Mouse (Mus musculus): ENCODE data around the gene Fam43a.

The Fam43a gene

DNA sequence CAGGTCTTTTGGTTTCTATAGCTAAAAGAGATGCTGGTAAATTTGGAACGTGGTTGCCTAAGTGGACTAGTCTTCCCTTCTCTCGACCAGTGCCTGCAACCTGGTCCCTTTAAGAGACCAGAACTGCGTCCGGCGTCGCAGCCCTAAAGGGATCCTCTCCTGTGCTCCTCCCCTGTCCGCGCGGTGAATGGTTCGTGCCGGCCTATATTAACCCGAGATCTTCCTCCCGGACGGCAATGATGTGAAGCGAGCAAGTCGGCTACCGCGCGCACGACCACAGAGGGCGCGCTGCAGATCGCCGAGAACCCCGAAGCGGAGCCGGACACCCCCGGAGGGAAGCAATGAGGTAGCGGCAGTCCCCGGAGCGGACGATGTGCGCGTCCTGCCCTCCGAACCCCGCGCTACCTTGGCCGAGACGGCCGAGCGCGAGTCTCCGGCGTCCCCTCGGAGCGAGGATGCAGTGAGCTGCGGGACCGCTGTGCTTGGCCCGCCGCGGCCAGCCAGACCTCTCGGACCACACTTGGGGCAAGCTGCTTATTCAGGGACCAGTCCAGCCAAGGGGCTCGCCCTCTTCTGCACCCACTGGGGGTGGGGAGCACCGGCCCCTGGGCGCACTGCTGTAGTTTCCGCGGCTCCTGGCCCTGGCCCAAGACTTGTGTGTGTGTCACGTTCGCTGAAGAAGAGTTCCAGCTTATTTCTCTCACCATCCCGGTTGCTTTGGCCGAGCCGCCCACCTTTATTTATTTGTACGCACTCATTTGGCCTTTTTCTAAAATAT, at the start of gene Fam43a:
TSS of gene Fam43a (plus strand) at position 233 of the 778 bp plus-strand sequence.
- no peak for DNase-seq (ENCODE audit: extremely low spot score, low read depth, low spot score)

DNA sequence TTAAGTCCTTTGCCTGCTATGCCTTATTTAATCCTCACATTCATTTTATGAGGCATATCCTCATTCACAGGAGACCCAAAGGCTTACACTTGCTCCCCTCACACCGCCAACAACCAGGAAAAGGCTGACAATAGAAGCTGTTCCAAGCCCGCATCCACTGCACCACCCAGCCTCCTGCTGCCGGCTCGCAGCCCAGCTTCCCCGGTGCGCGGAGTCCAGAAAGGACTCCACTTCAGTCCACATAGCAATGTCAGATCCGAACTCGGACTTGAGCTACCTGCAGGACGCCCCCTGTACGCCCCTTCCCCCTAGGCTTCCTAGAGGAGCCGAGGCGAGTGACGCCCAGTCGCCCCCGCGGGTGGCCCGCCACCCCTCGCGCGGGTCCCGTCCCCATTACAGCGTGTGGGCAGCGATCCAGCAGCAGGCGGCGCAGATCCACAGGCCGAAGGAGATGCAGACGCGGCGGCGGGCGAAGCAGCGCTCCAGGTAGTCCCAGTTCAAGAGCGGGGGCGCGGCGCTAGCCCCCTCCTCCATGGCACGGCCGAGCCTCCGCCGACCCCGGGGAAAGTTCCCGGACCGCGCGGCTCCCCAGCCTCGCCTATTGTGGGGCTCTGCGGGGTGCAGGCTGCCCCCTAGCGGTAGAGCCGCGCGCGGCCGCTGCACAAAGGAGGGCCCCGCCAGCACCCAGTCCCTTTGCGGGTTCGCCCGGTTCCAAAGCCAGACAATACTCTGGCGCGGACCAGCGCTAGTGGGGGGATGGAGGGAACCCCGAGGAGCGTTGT, 49.4 kb upstream of the Fam43a start:
- peak; percentile 26 for DNase-seq (ENCODE audit: extremely low spot score, low read depth, low spot score)

DNA sequence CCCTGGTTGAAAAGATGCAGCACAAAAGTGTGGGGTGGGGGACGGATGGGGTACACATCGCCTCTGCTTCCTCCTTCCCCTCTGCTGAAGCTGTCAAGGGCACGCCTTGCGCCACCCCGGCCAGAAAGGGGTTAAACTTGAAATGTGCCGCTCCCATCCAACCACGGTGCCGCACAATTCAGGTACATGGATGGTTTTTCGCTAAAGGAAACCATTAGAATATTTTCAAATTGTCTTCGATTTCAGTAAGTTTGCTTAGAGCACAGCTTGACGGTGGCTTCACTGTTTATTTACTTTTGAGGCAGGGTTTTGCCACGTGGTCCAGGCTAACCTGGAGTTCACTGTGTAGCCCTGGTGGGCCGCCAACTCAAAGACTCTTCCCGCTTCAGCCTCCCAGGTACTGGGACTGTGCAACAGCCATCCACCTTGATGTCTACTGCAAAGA, 48.8 kb upstream of the Fam43a start, which contains the start of gene Tmem44:
TSS of gene Tmem44 (minus strand) at position 95 of the 445 bp plus-strand sequence.
- no peak for DNase-seq (ENCODE audit: extremely low spot score, low read depth, low spot score)

DNA sequence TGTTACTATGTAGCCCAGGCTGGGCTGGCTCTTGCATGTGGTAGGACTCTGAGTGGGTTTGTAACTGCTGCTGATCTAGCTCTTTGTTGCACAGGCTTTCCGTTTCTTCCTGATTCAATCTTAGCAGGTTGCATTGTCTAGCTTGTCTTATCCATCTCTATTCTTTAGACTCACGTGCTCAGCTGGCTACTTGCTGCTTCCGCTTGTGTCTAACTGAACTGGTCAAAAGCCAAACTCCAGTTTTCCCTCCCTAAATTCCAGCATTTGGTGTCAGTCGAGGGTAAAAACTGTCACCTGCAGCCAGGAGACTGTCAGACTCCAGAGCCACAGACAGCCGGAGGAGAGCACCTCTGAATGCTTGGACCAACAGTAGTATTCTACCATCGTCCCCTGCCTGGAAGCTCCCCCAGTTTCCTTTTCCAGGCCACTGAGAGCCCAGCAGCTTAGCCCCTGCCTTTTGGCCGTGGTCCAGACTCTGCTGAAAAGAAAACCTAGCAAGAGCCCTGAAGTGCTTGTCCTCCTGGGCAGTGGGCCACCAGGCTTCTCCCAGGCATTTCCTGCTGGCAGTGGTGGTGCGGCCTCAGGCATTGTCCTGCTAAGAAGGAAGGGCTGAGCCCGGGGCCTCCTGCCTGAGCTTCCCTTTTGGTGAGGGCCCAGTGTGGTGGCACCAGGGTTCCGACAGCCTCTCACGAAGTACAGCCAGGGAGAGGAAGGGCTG, 46.7 kb upstream of the Fam43a start:
- no peak for DNase-seq (ENCODE audit: extremely low spot score, low read depth, low spot score)

DNA sequence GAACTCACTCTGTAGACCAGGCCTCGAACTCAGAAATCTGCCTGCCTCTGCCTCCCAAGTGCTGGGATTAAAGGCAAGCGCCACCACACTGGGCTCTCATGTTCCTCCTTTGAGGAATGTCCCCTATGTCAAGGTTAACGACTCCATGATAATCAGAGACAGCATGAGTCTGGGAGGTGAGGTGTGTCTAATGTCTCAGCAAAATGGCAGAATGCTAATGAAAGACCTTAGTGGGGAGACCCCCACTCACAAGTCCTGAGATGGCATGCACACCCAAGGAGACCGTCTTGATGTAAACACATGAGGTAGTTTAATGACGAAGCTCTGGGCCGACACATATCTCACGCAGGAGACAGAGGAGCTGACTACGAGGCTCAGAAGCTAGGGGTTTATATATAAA, 45.4 kb upstream of the Fam43a start:
- no peak for DNase-seq (ENCODE audit: extremely low spot score, low read depth, low spot score)

DNA sequence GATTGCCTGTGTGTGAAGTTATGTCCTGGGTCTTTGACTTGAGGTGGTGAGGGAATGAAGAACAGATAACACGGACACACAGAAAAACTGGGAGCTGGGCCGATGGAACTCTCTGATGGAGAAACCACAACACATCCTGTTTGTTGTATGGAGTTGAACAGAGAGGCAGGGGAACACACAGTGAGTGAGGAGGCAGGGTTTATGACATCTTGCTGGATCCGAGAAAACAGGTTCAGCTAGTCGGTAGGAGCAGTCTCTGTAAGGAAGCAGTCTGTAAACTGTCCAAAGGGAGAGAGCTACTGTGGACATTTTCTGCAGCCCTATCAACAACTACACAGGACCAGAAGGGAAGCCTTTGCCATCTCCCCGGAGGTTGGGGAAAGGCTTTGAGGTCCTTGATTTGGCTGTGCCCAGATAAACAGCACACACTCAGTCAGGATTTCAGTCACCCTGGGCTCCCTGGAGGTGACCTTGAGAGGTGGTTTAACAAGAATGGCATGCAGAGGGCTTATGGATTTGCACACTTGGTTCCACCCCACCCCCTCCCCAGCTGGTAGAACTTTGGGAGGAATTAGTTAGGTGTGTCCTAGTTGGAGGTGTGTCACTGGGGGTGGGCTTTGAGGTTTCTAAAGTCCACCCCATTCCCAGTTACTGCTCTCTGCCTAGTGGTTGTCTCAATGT, 40.1 kb upstream of the Fam43a start:
- DNase-seq (ENCODE audit: extremely low spot score, low read depth, low spot score): no peak

DNA sequence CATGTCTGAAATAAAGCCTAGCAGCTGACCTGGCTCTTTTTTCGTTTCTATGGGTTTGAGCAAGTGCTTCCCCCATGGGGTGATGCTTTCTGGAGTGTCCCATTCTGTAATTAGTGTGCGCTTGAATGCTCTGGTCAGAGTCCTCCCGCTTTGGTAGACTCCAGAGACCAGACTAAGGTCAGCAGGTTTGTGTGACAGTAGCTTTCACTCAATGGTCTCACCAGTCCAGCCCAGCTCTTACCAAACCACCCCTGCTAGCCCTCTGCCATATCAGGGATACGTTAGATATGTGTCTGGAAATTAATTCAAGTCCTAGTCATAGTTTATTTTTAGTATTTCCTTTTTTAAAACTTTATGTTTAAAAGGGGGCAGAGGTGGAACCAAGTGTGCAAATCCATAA, 38.9 kb upstream of the Fam43a start:
- DNase-seq (ENCODE audit: extremely low spot score, low read depth, low spot score): no peak

DNA sequence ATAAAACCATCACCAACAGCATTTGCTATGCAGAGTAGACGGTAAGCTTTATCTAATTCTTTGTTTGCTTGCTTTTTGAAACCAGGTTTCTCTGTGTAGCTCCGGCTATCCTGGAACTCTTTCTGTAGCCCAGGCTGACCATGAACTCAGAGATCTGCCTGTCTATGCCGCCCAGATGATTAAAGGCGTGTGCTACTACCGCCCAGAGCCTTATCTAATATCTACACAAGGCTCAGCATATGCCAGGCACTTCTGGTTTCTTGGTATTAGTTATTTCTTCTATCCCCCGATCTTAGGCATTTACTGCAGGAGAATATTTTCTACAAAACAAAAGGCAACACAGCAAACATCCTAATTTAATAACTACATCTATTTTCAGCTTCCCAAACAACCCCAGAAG, 33.9 kb upstream of the Fam43a start:
- DNase-seq (ENCODE audit: extremely low spot score, low read depth, low spot score): no peak

DNA sequence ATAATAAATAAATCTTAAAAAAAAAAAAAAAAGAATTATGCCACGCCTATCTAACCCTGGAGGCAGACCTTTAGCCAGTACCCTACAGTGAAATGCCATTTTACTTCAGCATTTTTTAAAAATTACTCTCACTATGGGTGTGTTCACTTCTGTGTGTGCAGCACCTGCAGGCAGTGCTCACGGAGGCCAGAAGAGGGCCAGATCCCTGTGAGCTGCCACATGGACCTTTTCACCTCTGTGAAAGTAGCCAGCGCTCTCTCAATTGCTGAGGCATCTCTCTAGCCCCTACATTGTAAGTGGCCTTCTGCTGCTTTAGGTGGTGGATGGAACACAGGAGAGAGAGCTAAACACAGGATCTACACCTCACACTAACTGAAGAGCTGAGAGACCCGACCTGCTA, 29.4 kb upstream of the Fam43a start:
- no peak for DNase-seq (ENCODE audit: extremely low spot score, low read depth, low spot score)

DNA sequence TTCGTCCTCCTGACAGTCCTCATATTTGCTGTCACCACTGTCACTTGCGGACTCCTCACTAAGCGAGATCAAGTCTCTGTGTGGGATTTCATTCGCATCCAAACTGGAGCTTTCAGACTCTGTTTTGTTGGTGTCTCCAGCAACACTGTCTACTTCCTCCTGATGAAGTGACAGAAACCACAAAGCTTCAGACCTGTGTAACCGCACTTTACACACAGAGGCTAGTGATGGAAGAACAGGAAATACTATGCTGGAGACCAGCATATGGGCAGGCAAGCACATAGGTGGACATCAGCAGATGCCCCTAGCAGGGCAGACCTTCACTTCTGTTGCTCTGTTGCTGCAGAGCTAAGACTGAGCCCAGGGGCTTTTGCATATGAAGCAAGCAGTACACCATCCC, 28.1 kb upstream of the Fam43a start:
- DNase-seq (ENCODE audit: extremely low spot score, low read depth, low spot score): no peak

DNA sequence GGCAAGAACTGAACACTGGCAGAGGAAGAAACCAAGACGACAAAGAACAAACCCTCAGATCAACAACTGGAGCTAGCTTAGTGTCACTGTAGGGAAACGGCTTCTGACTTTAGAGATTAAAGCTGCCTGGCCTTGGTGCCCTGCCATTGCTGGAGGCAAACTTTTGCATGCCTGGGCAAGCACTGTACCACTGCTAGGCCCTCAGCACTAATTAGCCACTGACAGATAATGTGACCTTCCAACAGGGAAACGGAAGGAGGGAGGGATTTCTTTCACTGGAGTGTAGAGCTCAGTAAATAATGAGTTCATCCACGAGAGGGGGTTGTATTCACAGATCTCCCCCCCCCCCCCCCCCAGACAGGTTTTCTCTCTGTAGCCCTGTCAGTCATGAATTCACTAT, 27.3 kb upstream of the Fam43a start:
- DNase-seq (ENCODE audit: extremely low spot score, low read depth, low spot score): no peak

DNA sequence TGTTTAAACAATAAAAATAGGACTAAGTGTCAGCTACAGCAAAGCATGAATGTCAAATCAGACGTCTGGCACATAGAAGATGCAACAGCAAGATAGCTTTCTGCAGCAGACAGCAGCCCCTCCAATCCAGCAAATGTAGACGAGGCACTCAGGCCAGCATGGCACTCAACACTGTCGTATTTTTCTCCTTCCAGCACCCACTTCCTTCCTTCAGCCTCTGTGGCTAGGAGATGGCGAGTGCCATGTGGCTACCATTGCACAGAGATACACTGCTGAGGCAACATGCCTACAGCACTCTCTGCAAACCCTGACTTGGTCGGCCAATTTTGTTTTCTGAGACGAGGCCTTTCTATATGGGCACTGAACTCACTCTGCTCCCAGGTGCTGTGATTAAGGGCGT, 23.7 kb upstream of the Fam43a start:
- no peak for DNase-seq (ENCODE audit: extremely low spot score, low read depth, low spot score)

DNA sequence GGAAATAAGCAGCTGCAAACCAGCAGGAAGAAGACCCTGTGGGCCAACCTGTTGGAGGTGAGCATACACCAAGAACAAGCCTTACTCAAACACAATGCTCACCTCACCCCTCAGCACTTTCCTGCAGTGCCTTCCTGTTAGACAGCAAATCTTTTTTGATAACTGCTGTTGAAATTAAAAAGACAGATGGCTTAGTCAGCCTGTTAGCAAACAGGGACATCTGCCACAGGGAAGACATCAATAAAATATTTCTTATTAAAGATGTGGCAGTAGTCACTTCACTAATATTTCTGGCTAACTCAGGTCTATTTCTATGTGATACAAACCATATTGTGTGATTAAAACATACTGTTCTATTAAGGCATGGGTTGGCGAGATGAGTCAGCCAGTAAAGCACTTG, 23.1 kb upstream of the Fam43a start:
- no peak for DNase-seq (ENCODE audit: extremely low spot score, low read depth, low spot score)

DNA sequence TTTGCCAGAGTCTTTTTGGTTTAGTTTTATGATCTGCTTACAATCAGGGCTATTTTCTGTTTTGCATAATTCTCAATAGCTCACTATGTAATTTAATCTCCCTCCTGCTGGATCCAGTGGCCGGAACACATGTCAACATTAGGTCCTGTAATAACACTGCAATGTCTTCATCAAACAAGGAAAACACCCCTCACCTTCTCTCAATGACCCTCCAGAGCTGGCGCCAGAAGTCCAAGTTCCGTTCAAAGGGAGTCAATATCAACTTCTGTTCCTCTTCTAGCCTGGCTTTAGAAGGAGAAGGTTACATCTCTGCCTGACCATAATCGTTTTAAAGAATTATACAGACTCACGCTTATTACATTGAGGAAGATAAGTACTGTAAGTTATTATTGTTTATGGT, 18.8 kb upstream of the Fam43a start:
- DNase-seq (ENCODE audit: extremely low spot score, low read depth, low spot score): no peak

DNA sequence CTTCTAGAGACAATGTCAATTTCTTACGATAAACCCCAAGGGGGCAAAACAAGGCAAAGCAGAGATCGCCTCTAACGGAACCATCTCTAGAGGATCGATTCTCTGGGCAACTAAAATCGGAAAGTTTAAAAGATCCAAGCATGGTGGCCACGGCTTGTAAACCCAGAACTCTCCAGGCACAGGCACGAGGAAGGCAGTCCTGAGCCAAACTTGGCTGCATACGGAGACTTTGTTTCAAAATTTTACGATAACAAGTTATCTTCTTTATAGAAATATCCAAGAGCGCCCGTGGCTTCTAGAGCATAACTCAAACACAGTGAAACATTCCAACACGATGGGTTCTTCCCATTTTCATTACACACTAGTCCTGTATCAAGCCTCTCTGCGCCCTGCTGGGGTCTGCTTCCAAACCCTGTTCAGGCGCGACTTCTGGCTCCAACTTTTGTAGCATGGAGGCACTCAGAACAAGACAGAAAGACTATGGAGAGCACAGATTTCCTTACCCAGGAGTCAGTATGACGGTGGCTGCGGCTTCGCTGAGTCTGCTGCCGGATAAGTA, 12.5 kb upstream of the Fam43a start:
- DNase-seq (ENCODE audit: extremely low spot score, low read depth, low spot score): no peak

DNA sequence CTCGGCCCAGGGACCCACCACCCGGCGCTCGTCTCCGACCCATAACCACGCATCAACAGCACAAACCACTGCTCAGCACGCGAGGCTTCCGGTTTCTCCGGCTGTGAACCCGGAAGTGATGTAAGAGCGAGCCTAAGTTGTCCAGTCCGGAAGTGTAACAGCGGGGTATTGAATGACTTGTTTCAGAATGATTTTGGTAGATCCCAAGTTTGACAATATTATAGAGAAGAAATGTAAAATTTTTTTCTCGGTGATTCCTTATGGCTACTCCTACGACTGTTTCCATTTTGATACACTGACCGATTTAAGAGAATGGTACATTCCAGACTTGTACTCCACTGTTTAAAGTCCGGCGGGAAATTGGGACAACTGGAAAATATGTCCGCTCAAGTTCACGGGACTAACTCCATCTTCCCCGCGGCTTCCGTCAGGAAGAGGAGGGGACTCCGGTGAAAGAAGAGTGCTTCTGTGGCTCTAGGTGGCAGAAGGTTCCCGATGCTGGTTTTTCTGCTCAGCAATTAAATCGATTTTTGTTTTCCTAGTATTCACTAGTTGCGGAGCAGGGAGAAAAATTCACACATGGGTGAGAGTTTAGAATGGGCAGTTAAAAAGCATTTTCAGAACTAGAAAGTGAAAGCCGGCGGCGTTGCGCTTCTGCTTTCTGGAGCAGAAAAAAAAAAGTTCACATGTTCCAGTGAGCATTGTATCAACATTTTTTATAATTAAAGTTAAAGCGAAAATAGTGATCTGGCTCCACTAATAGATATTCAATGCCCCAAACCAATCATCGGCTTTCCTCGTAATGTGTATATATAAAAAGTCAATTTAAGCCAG, 11.8 kb upstream of the Fam43a start, which contains the start of gene Lsg1:
TSS of gene Lsg1 (minus strand) at position 99 of the 834 bp plus-strand sequence.
- DNase-seq (ENCODE audit: extremely low spot score, low read depth, low spot score): peak; percentile 99

DNA sequence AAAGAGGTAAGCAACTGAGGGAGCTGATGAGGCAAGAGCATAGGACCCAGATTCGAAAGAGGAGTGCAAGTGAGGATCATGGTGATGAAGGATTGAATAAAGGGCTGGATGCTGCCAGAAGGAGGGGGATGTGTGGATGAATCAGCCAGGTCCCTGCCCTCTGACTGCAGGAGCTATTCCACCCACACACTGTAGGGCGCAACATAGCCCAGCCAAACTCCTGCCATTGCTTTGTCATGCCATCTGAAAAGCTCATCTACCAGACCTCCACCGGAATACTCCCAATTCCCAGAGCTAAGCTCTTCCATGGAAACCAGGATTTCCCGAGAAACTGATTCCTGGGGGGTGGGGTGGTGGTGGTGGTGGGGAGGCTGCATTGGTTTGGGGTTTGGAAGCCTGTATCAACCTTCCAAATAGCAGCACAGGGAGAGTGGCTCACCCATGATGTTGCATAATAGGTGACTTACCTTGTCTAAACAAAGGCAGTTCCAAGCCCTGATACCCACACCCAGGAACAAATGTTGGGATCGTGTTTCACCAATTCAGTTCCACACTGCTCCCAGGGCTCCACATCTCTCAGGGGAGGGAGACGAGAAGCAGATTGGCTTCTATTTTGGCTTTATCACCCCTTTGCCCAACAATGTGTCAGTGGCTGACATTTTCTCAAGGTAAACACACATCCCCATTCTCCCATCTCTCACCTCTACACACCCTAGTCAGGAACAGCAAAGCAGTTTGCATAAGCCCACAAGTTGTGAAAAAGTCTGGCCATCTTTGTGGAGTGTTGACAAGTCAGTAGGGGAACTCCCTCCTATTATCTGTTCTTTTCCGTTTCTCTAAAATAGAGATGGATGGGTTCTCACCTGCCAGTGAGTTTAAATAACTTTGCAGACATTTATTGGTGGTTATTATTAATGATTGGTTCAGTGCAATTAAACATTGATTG, 9.0 kb upstream of the Fam43a start:
- DNase-seq (ENCODE audit: extremely low spot score, low read depth, low spot score): no peak

DNA sequence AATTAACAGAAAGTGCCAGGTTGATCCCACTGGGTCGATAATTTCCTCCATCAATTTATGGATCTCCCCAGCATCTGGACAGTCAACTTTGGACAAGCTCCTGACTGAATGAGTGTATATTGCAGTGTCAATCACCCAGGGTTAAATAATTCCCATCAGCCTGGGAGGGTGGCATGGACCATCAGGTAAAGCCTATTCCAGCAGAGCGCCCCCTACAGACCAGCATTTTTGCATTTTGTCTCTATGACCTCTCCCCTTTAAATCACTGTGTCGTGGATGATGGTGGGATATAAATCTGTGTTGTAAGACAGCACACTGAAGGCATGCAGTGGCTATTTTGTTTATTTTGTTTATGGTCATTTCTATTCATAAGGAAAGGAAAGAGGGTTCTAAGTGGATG, 7.5 kb upstream of the Fam43a start:
- DNase-seq (ENCODE audit: extremely low spot score, low read depth, low spot score): no peak

DNA sequence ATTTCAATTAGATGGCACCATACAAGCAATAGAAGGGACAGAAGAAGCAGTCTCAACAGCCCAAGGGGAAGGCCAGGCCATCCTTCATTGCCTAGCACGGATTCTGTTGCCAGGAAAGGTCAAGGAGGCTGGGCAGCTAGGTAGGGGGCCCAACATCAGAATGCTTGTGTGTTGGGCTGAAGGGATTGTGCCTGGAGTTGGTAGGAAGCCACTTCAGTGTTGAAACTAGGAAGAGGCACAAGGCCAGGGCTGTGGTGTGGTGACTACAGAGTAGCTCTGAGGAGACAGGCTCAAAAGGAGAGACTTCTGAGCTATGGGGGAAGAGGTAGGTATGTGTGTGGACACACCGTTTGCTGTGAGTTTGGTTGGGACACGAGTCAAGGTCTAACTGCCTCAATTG, 4.2 kb upstream of the Fam43a start:
- DNase-seq (ENCODE audit: extremely low spot score, low read depth, low spot score): no peak

Data from hindlimb bud, embryonic 11.5 days (tissue).